Mouse (Mus musculus): ENCODE measurements at regions not wholly inside any gene's neighbourhood (a gene's known extent, or its start where the extent isn't known, plus 50 kb on each side); places are given as distances from the start of the nearest gene placed in this dataset.
"Not testable (repeated sequence)": the region's sequence is repeated elsewhere in the genome, so short reads cannot be mapped to it uniquely, and the experiment has no call there.

GRCm38 (mm10) chrX:115030381-115031136 is 123.2 kb downstream of the Ube2dnl2 start:
- peak; percentile 25 for DNase-seq
- peak; percentile 63; the same call in 1 of the 2 replicates for ATAC-seq (ENCODE audit: insufficient read depth)

GRCm38 (mm10) chrX:115031506-115031905 is 124.1 kb downstream of the Ube2dnl2 start:
- no peaks in the 10 kb centered on the region for H3K4me1 ChIP-seq (ENCODE audit: insufficient read depth)
- no peak for TF ChIP-seq CTCF (IDR thresholded peaks at IDR 0.05; ENCODE audit: low read depth)
- H3K36me3 ChIP-seq (ENCODE audit: insufficient read depth) = no peaks in the 10 kb centered on the region
- H3K27me3 ChIP-seq (ENCODE audit: insufficient read depth, low read length) = no peaks in the 10 kb centered on the region
- no peak for ATAC-seq (ENCODE audit: insufficient read depth)
- H3K9me3 ChIP-seq (ENCODE audit: low read depth, low read length) = no peaks in the 10 kb centered on the region
- H3K27ac ChIP-seq (ENCODE audit: low read depth) = no peak overlapping the region
- no peak for DNase-seq
- H3K4me3 ChIP-seq (ENCODE audit: low read depth, low read length) = no peak overlapping the region
- H3K4me2 ChIP-seq = no peak overlapping the region
- H3K9ac ChIP-seq = no peak overlapping the region
- 88% methylated on average over 1 of the region's 1 CpGs for WGBS

More at GRCm38 (mm10) chrX:115030381-115031136, 123.2 kb downstream of the Ube2dnl2 start:
- TF ChIP-seq CTCF (IDR thresholded peaks at IDR 0.05; ENCODE audit: low read depth) = no peak
- no peak overlapping the region for H3K9ac ChIP-seq
- H3K36me3 ChIP-seq (ENCODE audit: insufficient read depth) = no peaks in the 10 kb centered on the region
- 100% methylated on average over 1 of the region's 1 CpGs for WGBS
- no peaks in the 10 kb centered on the region for H3K4me1 ChIP-seq (ENCODE audit: insufficient read depth)
- H3K27ac ChIP-seq (ENCODE audit: low read depth) = peak overlapping the region; percentile 50; the same call in 1 of the 2 replicates
- H3K27me3 ChIP-seq (ENCODE audit: insufficient read depth, low read length) = no peaks in the 10 kb centered on the region
- no peaks in the 10 kb centered on the region for H3K9me3 ChIP-seq (ENCODE audit: low read depth, low read length)
- H3K4me3 ChIP-seq (ENCODE audit: low read depth, low read length) = no peak overlapping the region
- no peak overlapping the region for H3K4me2 ChIP-seq

GRCm38 (mm10) chrX:115038997-115039396 is 131.6 kb downstream of the Ube2dnl2 start:
- Histone ChIP-seq H3K9ac (no peak overlapping the region), H3K4me1 (ENCODE audit: insufficient read depth) (no peaks in the 10 kb centered on the region), H3K4me2 (no peak overlapping the region), H3K27me3 (ENCODE audit: insufficient read depth, low read length) (no peaks in the 10 kb centered on the region), H3K4me3 (ENCODE audit: low read depth, low read length) (no peak overlapping the region), H3K9me3 (ENCODE audit: low read depth, low read length) (no peaks in the 10 kb centered on the region), H3K27ac (ENCODE audit: low read depth) (no peak overlapping the region), H3K36me3 (ENCODE audit: insufficient read depth) (no peaks in the 10 kb centered on the region)
- no peak for ATAC-seq (ENCODE audit: insufficient read depth)
- WGBS = 88% methylated on average over 3 of the region's 3 CpGs
- no peak for TF ChIP-seq CTCF (IDR thresholded peaks at IDR 0.05; ENCODE audit: low read depth)
- DNase-seq = no peak

- DNase-seq (no peak), ATAC-seq (ENCODE audit: insufficient read depth) (no peak)
- no peaks in the 10 kb centered on the region for H3K9me3 ChIP-seq (ENCODE audit: low read depth, low read length)
- WGBS = 61% methylated on average over 3 of the region's 3 CpGs
- H3K9ac ChIP-seq = no peak overlapping the region
- no peak overlapping the region for H3K4me2 ChIP-seq
- no peak overlapping the region for H3K4me3 ChIP-seq (ENCODE audit: low read depth, low read length)
- H3K27me3 ChIP-seq (ENCODE audit: insufficient read depth, low read length) = no peaks in the 10 kb centered on the region
- no peaks in the 10 kb centered on the region for H3K36me3 ChIP-seq (ENCODE audit: insufficient read depth)
- TF ChIP-seq CTCF (IDR thresholded peaks at IDR 0.05; ENCODE audit: low read depth) = no peak
- H3K4me1 ChIP-seq (ENCODE audit: insufficient read depth) = no peaks in the 10 kb centered on the region
- no peak overlapping the region for H3K27ac ChIP-seq (ENCODE audit: low read depth)
Observed at GRCm38 (mm10) chrX:115062556-115063146, 155.3 kb downstream of the Ube2dnl2 start.

- Histone ChIP-seq H3K36me3 (ENCODE audit: insufficient read depth) (no peaks in the 10 kb centered on the region), H3K27me3 (ENCODE audit: insufficient read depth, low read length) (no peaks in the 10 kb centered on the region), H3K9me3 (ENCODE audit: low read depth, low read length) (no peaks in the 10 kb centered on the region), H3K9ac (no peak overlapping the region), H3K4me3 (ENCODE audit: low read depth, low read length) (no peak overlapping the region), H3K4me2 (no peak overlapping the region), H3K4me1 (ENCODE audit: insufficient read depth) (no peaks in the 10 kb centered on the region), H3K27ac (ENCODE audit: low read depth) (no peak overlapping the region)
- WGBS = 68% methylated on average over 3 of the region's 3 CpGs
- DNase-seq (no peak), ATAC-seq (ENCODE audit: insufficient read depth) (no peak)
- no peak for TF ChIP-seq CTCF (IDR thresholded peaks at IDR 0.05; ENCODE audit: low read depth)
Observed at GRCm38 (mm10) chrX:115069339-115069738, 162.0 kb downstream of the Ube2dnl2 start.

GRCm38 (mm10) chrX:115092021-115092420 is 184.6 kb downstream of the Ube2dnl2 start:
- not testable (repeated sequence) for H3K4me1 ChIP-seq (ENCODE audit: insufficient read depth); H3K9me3 ChIP-seq (ENCODE audit: low read depth, low read length); ATAC-seq (ENCODE audit: insufficient read depth); H3K9ac ChIP-seq; H3K27ac ChIP-seq (ENCODE audit: low read depth); H3K36me3 ChIP-seq (ENCODE audit: insufficient read depth); H3K27me3 ChIP-seq (ENCODE audit: insufficient read depth, low read length); H3K4me2 ChIP-seq; H3K4me3 ChIP-seq (ENCODE audit: low read depth, low read length); DNase-seq

GRCm38 (mm10) chrX:115093063-115093579 is 185.7 kb downstream of the Ube2dnl2 start:
- H3K4me2 ChIP-seq = no peak overlapping the region
- TF ChIP-seq CTCF (IDR thresholded peaks at IDR 0.05; ENCODE audit: low read depth) = no peak
- no peaks in the 10 kb centered on the region for H3K9me3 ChIP-seq (ENCODE audit: low read depth, low read length)
- DNase-seq = no peak
- no peaks in the 10 kb centered on the region for H3K36me3 ChIP-seq (ENCODE audit: insufficient read depth)
- no peak for ATAC-seq (ENCODE audit: insufficient read depth)
- H3K27me3 ChIP-seq (ENCODE audit: insufficient read depth, low read length) = no peaks in the 10 kb centered on the region
- H3K27ac ChIP-seq (ENCODE audit: low read depth) = no peak overlapping the region
- H3K4me1 ChIP-seq (ENCODE audit: insufficient read depth) = no peaks in the 10 kb centered on the region
- 65% methylated on average over 1 of the region's 1 CpGs for WGBS
- no peak overlapping the region for H3K9ac ChIP-seq
- H3K4me3 ChIP-seq (ENCODE audit: low read depth, low read length) = no peak overlapping the region
